Mouse (Mus musculus): Measurements from ENCODE around the gene Ankrd44.

DNA sequence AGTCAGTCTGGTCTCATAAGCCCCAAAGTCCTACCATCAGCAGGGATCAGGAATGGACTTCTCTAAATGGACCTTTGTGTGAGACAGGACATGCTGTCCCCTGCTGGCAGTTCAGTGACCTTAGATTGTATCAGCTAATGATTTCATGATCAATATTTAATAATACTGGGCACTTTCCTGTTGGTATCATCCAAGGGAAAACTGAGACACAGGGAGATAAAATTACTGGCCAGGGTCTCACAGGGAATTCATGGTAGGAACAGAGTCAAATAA is 13.2 kb downstream of the Ankrd44 start:
- TF ChIP-seq CHD2 (IDR thresholded peaks at IDR 0.05; ENCODE audit: low read depth, low read length) = no peak
- TF ChIP-seq HCFC1 (IDR thresholded peaks at IDR 0.05; ENCODE audit: borderline replicate concordance, insufficient read depth, low read length) = no peak
- TF ChIP-seq MAFK (IDR thresholded peaks at IDR 0.05; ENCODE audit: insufficient read depth, low read depth, low read length) = no peak

All from ES-E14 (cell line).